In genomic region chr12:84996083-84996496, GRCm38 (mm10) we compare ENCODE assay signal across 8 mouse cellular contexts. TPM values are rescaled to one million over a fixed set of nuclear protein-coding genes. Genes with fewer than 3 reads are reported as not detected.
DNase-seq lines count a peak whose midpoint lies in the region; ATAC-seq and TF ChIP-seq lines count a peak whose summit lies in the region.

TSS of gene Ylpm1 (plus strand) at chr12:84996321.

- peak within 1 kb of the TSS; percentile 85 for H3K27ac ChIP-seq in heart, embryonic 12.5 days (ENCODE audit: poor library complexity, severe bottlenecking)
- peak within 1 kb of the TSS; percentile 80; the same call in 1 of the 2 replicates for H3K27ac ChIP-seq in kidney, postnatal 0 days
- H3K27ac ChIP-seq in liver, embryonic 11.5 days (ENCODE audit: low read depth, low read length) = peak within 1 kb of the TSS; percentile 78
- H3K27ac ChIP-seq in stomach, embryonic 14.5 days (ENCODE audit: low read length) = peak within 1 kb of the TSS; percentile 50

- peak within 1 kb of the TSS; percentile 94 for H3K9ac ChIP-seq in heart, embryonic 12.5 days
- peak within 1 kb of the TSS; percentile 91 for H3K9ac ChIP-seq in kidney, postnatal 0 days (ENCODE audit: low read depth, low read length)
- peak within 1 kb of the TSS; percentile 92 for H3K9ac ChIP-seq in liver, embryonic 11.5 days (ENCODE audit: low read depth, low read length)
- peak within 1 kb of the TSS; percentile 93 for H3K9ac ChIP-seq in stomach, embryonic 14.5 days (replicated peaks; ENCODE audit: low read depth, low read length)

- peak within 1 kb of the TSS; percentile 93 for H3K4me3 ChIP-seq in heart, embryonic 12.5 days
- peak within 1 kb of the TSS; percentile 79 for H3K4me3 ChIP-seq in kidney, postnatal 0 days (replicated peaks; ENCODE audit: low read depth, low read length)
- peak within 1 kb of the TSS; percentile 94 for H3K4me3 ChIP-seq in liver, embryonic 11.5 days (ENCODE audit: low read depth, low read length)
- H3K4me3 ChIP-seq in stomach, embryonic 14.5 days (ENCODE audit: low read depth, low read length) = peak within 1 kb of the TSS; percentile 84

- H3K27me3 ChIP-seq in heart, embryonic 12.5 days (replicated peaks) = peaks cover 3% of the 10 kb centered on the region; the same call in 1 of the 2 replicates
- H3K27me3 ChIP-seq in kidney, postnatal 0 days (ENCODE audit: insufficient read depth, low read length) = no peaks in the 10 kb centered on the region
- no peaks in the 10 kb centered on the region for H3K27me3 ChIP-seq in liver, embryonic 11.5 days (replicated peaks; ENCODE audit: control insufficient read depth, insufficient read depth, low read length)
- H3K27me3 ChIP-seq in stomach, embryonic 14.5 days (ENCODE audit: control insufficient read depth, insufficient read depth, low read length) = no peaks in the 10 kb centered on the region

- peak within 1 kb of the TSS; percentile 97 for H3K4me2 ChIP-seq in heart, embryonic 12.5 days
- peak within 1 kb of the TSS; percentile 84 for H3K4me2 ChIP-seq in kidney, postnatal 0 days (ENCODE audit: low read length)
- peak within 1 kb of the TSS; percentile 97 for H3K4me2 ChIP-seq in liver, embryonic 11.5 days
- H3K4me2 ChIP-seq in stomach, embryonic 14.5 days (replicated peaks; ENCODE audit: low read depth, low read length) = peak within 1 kb of the TSS; percentile 89

- DNase-seq in CD4-positive helper T cell, adult 2 months (ENCODE audit: low read depth, low spot score) = peak; percentile 98
- peak; percentile 95 for DNase-seq in brain, embryonic 18.5 days (ENCODE audit: low read depth, low spot score)
- DNase-seq in kidney, postnatal 0 days (ENCODE audit: low spot score) = peak; percentile 99
- DNase-seq in liver, embryonic 11.5 days (ENCODE audit: low spot score) = peak; percentile 93
- DNase-seq in naive thymus-derived CD4-positive, alpha-beta T cell, adult 2 months (ENCODE audit: low read depth) = peak; percentile 99

- ATAC-seq in erythroid progenitor cell, adult 5-6 weeks (replicated peaks; ENCODE audit: low FRiP score, poor library complexity, severe bottlenecking) = peak; percentile 96
- ATAC-seq in heart, embryonic 12.5 days (ENCODE audit: insufficient number of reproducible peaks, low FRiP score) = peak; percentile 98
- peak; percentile 97 for ATAC-seq in kidney, postnatal 0 days (replicated peaks; ENCODE audit: low FRiP score, low read depth)
- ATAC-seq in liver, embryonic 11.5 days (replicated peaks; ENCODE audit: low FRiP score) = peak; percentile 98
- peak; percentile 99 for ATAC-seq in stomach, embryonic 14.5 days (ENCODE audit: insufficient number of reproducible peaks, insufficient read depth, low FRiP score, low read depth)

- peaks cover 19% of the 10 kb centered on the region for H3K4me1 ChIP-seq in heart, embryonic 12.5 days (replicated peaks)
- H3K4me1 ChIP-seq in kidney, postnatal 0 days (replicated peaks; ENCODE audit: insufficient read depth, low read length) = peaks cover 9% of the 10 kb centered on the region
- H3K4me1 ChIP-seq in liver, embryonic 11.5 days (replicated peaks; ENCODE audit: control insufficient read depth, insufficient read depth, low read length) = peaks cover 19% of the 10 kb centered on the region
- H3K4me1 ChIP-seq in stomach, embryonic 14.5 days (ENCODE audit: control insufficient read depth, insufficient read depth, low read length) = peaks cover 17% of the 10 kb centered on the region; the same call in 1 of the 2 replicates

- H3K36me3 ChIP-seq in heart, embryonic 12.5 days = 0 out of 2 replicates have a peak, but pooled peaks cover 3% of the 10 kb centered on the region
- no peaks in the 10 kb centered on the region for H3K36me3 ChIP-seq in kidney, postnatal 0 days (ENCODE audit: insufficient read depth, low read length)
- no peaks in the 10 kb centered on the region; the same call in 1 of the 2 replicates for H3K36me3 ChIP-seq in liver, embryonic 11.5 days (ENCODE audit: control insufficient read depth, insufficient read depth, low read length)
- H3K36me3 ChIP-seq in stomach, embryonic 14.5 days (ENCODE audit: control insufficient read depth, insufficient read depth, low read length) = no peaks in the 10 kb centered on the region

- under 1% methylated on average over 45 of the region's 45 CpGs for WGBS in heart, embryonic 12.5 days
- under 1% methylated on average over 45 of the region's 45 CpGs for WGBS in kidney, postnatal 0 days
- under 1% methylated on average over 45 of the region's 45 CpGs for WGBS in liver, embryonic 11.5 days
- 0% methylated on average over 45 of the region's 45 CpGs for WGBS in stomach, embryonic 14.5 days

- TF ChIP-seq CTCF in kidney, postnatal 0 days (IDR thresholded peaks at IDR 0.05; ENCODE audit: low read depth) = peak; percentile 65

- no peaks in the 10 kb centered on the region for H3K9me3 ChIP-seq in heart, embryonic 12.5 days (replicated peaks)
- H3K9me3 ChIP-seq in kidney, postnatal 0 days (replicated peaks; ENCODE audit: low read length) = no peaks in the 10 kb centered on the region
- H3K9me3 ChIP-seq in liver, embryonic 11.5 days (ENCODE audit: control insufficient read depth, low read length) = no peaks in the 10 kb centered on the region
- peaks cover 3% of the 10 kb centered on the region; the same call in 1 of the 2 replicates for H3K9me3 ChIP-seq in stomach, embryonic 14.5 days (ENCODE audit: control insufficient read depth, low read depth, low read length)

RNA-seq across cellular contexts. Expression of gene Ylpm1, which starts in this region (rescaled TPM):
- total RNA-seq in erythroid progenitor cell, adult 5-6 weeks (2015; ENCODE audit: low replicate concordance) = 72.1 and 73.2 TPM in 2 replicates
- 52.5 and 87.7 TPM in 2 replicates for total RNA-seq in erythroid progenitor cell, adult 5-6 weeks (2017; ENCODE audit: low replicate concordance)
- polyA plus RNA-seq in heart, embryonic 12.5 days (2016; fragmentation: Nextera tagmentation; extraction: Ambion mirVana) = 21.1 and 24.3 TPM in 2 replicates
- 19.5 and 19.7 TPM in 2 replicates for polyA plus RNA-seq in kidney, postnatal 0 days (2015; fragmentation: Nextera tagmentation; extraction: Ambion mirVana)
- polyA plus RNA-seq in liver, embryonic 11.5 days (2014; fragmentation: Nextera tagmentation; extraction: Ambion mirVana) = 25.5 and 30.7 TPM in 2 replicates
- polyA plus RNA-seq in stomach, embryonic 14.5 days (2014; fragmentation: Nextera tagmentation; extraction: Ambion mirVana) = 50.8 and 54.5 TPM in 2 replicates

Comparison
In these comparisons a context has a peak if more than half of its experiments do, and no peak if none do; other contexts are left out.
1. Peak in every context shown above with its lines: DNase-seq, ATAC-seq, H3K4me3 ChIP-seq and H3K27ac ChIP-seq.